Mouse (Mus musculus) intestine, postnatal 0 days (tissue): ENCODE data around the gene Slc7a11. TPM values are rescaled to one million over a fixed set of nuclear protein-coding genes. Genes with fewer than 3 reads are reported as not detected.

Experiments used
- ATAC-seq: fragments of 200-750 bp; cut with Nextera tagmentation; 2 replicates; pipeline ENCODE4 v1.8.0; 2017; ENCODE audit warnings: mild to moderate bottlenecking, moderate TSS enrichment, moderate library complexity
- H3K27ac ChIP-seq: fragments of 300-500 bp; sonication (generic); 2 replicates; pipeline ENCODE4 v1.5.1; 2014; ENCODE audit warnings: mild to moderate bottlenecking, low read depth, low read length, moderate library complexity
- H3K27me3 ChIP-seq: fragments of 300-500 bp; sonication (generic); replicated peaks from 2 replicates; pipeline ENCODE4 v1.6.1; 2014; ENCODE audit warnings: low read length, mixed read lengths; ENCODE audit not compliant: control insufficient read depth, insufficient read depth
- H3K36me3 ChIP-seq: fragments of 300-500 bp; sonication (generic); 2 replicates; pipeline ENCODE4 v1.6.1; 2014; ENCODE audit warnings: mild to moderate bottlenecking, moderate library complexity; ENCODE audit not compliant: control insufficient read depth, insufficient read depth
- H3K4me1 ChIP-seq: fragments of 300-500 bp; sonication (generic); replicated peaks from 2 replicates; pipeline ENCODE4 v1.6.1; 2014; ENCODE audit warnings: antibody characterized with exemption, low read length, mixed read lengths; ENCODE audit not compliant: control insufficient read depth, insufficient read depth
- H3K4me2 ChIP-seq: fragments of 300-500 bp; sonication (generic); replicated peaks from 2 replicates; pipeline ENCODE4 v1.6.1; 2014; ENCODE audit warnings: low read depth, mild to moderate bottlenecking, moderate library complexity
- H3K4me3 ChIP-seq: fragments of 300-500 bp; sonication (generic); 2 replicates; pipeline ENCODE4 v1.5.1; 2014; ENCODE audit warnings: low read depth, low read length
- H3K9ac ChIP-seq: fragments of 300-500 bp; sonication (generic); 2 replicates; pipeline ENCODE4 v1.6.1; 2014; ENCODE audit warnings: mild to moderate bottlenecking, low read depth, low read length
- H3K9me3 ChIP-seq: fragments of 300-500 bp; sonication (generic); 2 replicates; pipeline ENCODE4 v1.6.1; 2016; ENCODE audit warnings: mixed run types; ENCODE audit not compliant: control insufficient read depth
- CTCF ChIP-seq: sonication (generic); IDR thresholded peaks from 2 replicates; pipeline ENCODE4 v1.5.1; 2016; ENCODE audit warnings: low read depth, mild to moderate bottlenecking, control low read depth, antibody characterized with exemption, moderate library complexity
- WGBS: fragments of 180-500 bp; shearing (Covaris S2); extraction: QIAGEN DNeasy Blood & Tissue Kit; methylation state at CpG from one replicate; pipeline ENCODE4 v1.1.7; 2014; 5-methylcytosine and 5-hydroxymethylcytosine counted together
- polyA plus RNA-seq: library from polyadenylated mRNA; unstranded; fragments of >200 nt; fragmentation: Nextera tagmentation; extraction: Ambion mirVana; gene quantifications from 2 replicates; pipeline ENCODE4 v1.2.1, GENCODE M21; 2015

Gene Slc7a11
- polyA plus RNA-seq, 1 experiment from 2014 or later, result 0.13 TPM

DNA sequence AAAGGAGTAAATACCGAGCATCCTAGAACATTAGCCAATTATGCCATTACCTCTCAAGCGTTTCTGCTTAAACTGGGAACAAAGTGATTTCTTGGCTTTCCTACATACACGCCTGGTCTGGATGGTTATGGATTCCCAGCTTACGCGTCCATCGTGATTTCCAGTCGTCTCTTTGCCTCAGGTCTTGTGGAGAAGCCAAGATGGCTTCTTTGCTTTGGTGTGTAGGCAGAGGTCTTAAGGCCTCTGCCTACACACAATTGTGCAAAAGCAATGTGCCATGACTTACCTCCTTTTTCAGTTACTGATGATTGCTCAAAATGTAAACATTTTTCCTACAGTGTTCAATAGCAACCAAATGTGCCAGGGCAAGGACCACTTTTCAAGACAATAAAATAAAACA lies 119.5 kb downstream of the Slc7a11 start:
- 91% methylated on average over 7 of the region's 7 CpGs for WGBS

DNA sequence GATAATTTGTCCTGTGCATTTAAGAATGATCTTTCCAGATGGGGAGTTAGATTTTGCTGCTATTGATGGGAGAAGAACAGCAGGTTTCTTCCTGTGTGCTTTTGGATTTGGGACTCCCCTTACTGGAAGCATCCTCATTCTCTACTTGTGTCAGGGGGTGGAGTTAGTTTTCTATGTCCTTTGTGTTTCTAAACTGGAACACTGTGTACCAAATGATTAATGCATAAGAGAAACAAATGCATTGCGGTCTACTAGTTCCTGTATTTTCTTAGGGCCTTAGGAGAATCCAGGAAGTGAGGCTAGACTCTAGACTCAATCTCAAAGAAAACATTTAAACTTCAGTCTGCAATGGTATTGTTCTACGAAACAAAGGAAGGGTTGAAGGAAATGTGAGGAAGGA lies 122.6 kb downstream of the Slc7a11 start:
- no peak for ATAC-seq
- no peaks in the 10 kb centered on the region for H3K4me1 ChIP-seq
- WGBS, result 85% methylated on average over 2 of the region's 2 CpGs
- H3K27ac ChIP-seq, result no peak overlapping the region
- no peak overlapping the region for H3K4me3 ChIP-seq
- TF ChIP-seq CTCF, result no peak
- H3K9ac ChIP-seq, result no peak overlapping the region
- H3K9me3 ChIP-seq, result no peaks in the 10 kb centered on the region
- no peaks in the 10 kb centered on the region for H3K36me3 ChIP-seq
- no peaks in the 10 kb centered on the region for H3K27me3 ChIP-seq
- no peak overlapping the region for H3K4me2 ChIP-seq

More for the DNA sequence above, 119.5 kb downstream of the Slc7a11 start:
- ATAC-seq, result no peak
- no peak overlapping the region for H3K9ac ChIP-seq
- H3K27me3 ChIP-seq, result no peaks in the 10 kb centered on the region
- no peak for TF ChIP-seq CTCF
- H3K4me1 ChIP-seq, result no peaks in the 10 kb centered on the region
- H3K36me3 ChIP-seq, result no peaks in the 10 kb centered on the region
- H3K27ac ChIP-seq, result no peak overlapping the region
- H3K9me3 ChIP-seq, result no peaks in the 10 kb centered on the region
- no peak overlapping the region for H3K4me2 ChIP-seq
- H3K4me3 ChIP-seq, result no peak overlapping the region

DNA sequence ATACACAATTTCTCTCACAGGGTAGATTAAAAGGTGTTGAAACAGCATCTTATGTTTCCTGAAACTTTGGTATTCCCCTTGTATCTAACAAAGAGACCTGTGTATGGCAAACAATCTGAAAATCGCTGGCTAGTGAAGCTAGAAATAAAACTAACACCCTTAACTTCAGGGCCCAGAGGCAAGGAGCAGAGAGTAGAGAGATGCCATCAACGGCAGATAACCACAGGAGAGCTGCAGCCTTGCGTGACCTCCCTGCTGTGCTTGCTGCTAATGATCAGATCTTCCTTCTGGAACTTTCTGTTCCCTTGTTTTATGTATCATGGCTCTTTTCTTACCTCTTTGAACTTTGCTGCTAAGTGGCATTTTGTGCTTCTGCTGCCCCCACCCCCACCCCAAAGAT lies 125.3 kb downstream of the Slc7a11 start:
- H3K9ac ChIP-seq, result no peak overlapping the region
- no peaks in the 10 kb centered on the region for H3K27me3 ChIP-seq
- H3K4me2 ChIP-seq, result no peak overlapping the region
- H3K4me3 ChIP-seq, result no peak overlapping the region
- H3K36me3 ChIP-seq, result no peaks in the 10 kb centered on the region
- 72% methylated on average over 3 of the region's 3 CpGs for WGBS
- no peak overlapping the region for H3K27ac ChIP-seq
- no peak for ATAC-seq
- no peak for TF ChIP-seq CTCF
- H3K9me3 ChIP-seq, result no peaks in the 10 kb centered on the region
- no peaks in the 10 kb centered on the region for H3K4me1 ChIP-seq

DNA sequence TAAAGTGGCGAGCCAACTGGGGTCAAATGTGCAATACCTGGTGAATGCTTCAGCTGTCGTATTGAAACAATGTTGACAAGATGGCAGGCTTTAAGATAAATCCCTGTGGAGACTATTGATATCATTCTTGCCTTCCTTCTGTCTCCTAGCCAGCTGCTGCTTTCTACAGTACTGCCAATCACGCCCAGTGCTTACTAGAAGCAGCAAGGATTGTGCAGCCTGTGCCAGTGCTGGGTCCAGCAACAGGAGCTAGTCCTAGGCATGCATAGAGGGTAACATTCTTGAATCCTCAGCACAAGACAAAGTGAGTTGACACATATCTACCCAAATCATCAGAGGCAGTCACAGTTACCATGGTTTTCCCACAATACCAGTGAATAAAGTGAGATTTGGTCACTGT lies 129.6 kb downstream of the Slc7a11 start:
- H3K4me1 ChIP-seq, result no peaks in the 10 kb centered on the region
- H3K27me3 ChIP-seq, result no peaks in the 10 kb centered on the region
- ATAC-seq, result no peak
- 85% methylated on average over 3 of the region's 3 CpGs for WGBS
- no peak overlapping the region for H3K9ac ChIP-seq
- H3K9me3 ChIP-seq, result no peaks in the 10 kb centered on the region
- H3K36me3 ChIP-seq, result no peaks in the 10 kb centered on the region
- H3K4me2 ChIP-seq, result no peak overlapping the region
- H3K27ac ChIP-seq, result no peak overlapping the region
- no peak overlapping the region for H3K4me3 ChIP-seq
- TF ChIP-seq CTCF, result no peak

DNA sequence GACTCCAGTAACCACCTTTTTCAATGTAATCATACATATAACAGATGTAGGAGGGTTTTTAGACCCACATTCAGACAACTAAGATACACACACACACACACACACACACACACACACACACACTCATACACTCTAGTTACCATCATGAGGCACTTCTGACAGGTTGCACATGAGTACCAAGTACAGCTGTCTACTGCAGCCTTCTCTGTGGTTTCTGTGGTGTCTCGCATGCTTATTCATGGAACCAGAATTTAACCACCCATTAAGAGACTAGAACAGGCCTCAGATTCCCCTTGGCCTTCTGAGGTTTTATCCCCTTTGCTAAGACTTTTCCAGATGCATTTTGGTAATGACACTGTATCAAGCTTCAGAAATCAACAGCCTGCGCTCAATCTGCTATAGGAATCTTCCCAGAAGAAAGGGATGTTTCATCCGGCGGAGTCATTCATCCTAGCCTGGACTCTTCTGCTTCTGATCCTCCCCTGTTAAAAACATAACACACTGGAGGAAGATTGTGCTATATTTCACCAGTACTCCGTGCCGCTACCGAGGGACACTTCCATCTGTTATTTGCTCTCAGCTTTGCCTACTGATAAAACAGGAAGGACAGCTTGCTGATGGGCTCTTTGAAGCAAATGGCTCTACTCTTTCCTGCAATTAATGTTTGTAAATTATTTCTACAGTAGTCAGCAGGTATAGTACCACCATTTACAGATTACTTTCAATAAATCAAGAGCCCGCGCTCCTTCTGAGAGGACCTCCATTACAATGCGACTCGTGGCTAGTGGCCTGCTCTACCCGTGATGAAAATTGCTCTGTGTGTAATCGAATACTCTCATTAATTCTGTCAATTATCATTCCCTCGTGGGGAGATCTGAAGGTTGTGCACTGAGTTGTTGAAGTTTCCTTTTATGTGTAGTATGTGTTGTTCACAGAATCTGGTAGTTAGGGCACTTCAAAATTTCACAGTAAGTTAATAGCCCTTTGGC lies 135.8 kb downstream of the Slc7a11 start:
- Histone ChIP-seq H3K36me3 (no peaks in the 10 kb centered on the region), H3K4me2 (no peak overlapping the region), H3K27me3 (no peaks in the 10 kb centered on the region), H3K9ac (no peak overlapping the region), H3K27ac (no peak overlapping the region), H3K4me1 (no peaks in the 10 kb centered on the region), H3K4me3 (no peak overlapping the region), H3K9me3 (no peaks in the 10 kb centered on the region)
- no peak for ATAC-seq
- TF ChIP-seq CTCF, result no peak
- WGBS, result 72% methylated on average over 14 of the region's 14 CpGs

DNA sequence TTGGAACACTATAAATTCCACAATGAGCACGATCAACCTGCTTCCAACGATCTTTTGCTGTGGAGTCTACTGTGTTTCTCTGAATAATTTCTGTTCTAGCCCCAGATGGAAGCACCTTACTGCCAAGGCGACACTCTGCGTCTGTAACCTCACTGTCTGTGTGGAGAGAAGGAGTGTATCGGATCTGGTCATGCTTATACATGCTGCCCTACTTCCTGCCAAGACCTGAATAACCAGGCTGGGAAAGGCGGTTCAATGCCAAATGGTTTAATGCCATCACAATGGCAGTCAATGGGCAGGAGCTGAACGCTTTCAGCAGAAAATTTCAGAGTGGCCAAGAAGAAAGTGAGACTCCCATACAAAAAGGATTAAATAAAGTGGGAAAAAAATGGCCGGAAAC lies 137.1 kb downstream of the Slc7a11 start:
- TF ChIP-seq CTCF, result no peak
- WGBS, result 91% methylated on average over 8 of the region's 8 CpGs
- no peak overlapping the region for H3K4me3 ChIP-seq
- H3K9me3 ChIP-seq, result no peaks in the 10 kb centered on the region
- H3K4me2 ChIP-seq, result no peak overlapping the region
- H3K9ac ChIP-seq, result no peak overlapping the region
- no peaks in the 10 kb centered on the region for H3K36me3 ChIP-seq
- H3K27me3 ChIP-seq, result no peaks in the 10 kb centered on the region
- no peaks in the 10 kb centered on the region for H3K4me1 ChIP-seq
- no peak for ATAC-seq
- no peak overlapping the region for H3K27ac ChIP-seq
